Mouse (Mus musculus) Muller cell, postnatal 12 days (primary cell): Measurements from ENCODE around the gene Gm9774.

Source experiments
- DNase-seq: peaks from one replicate; pipeline ENCODE4 v3.0.0-alpha.2; 2015; ENCODE audit errors: inconsistent ontology term

Gene Gm9774

DNA sequence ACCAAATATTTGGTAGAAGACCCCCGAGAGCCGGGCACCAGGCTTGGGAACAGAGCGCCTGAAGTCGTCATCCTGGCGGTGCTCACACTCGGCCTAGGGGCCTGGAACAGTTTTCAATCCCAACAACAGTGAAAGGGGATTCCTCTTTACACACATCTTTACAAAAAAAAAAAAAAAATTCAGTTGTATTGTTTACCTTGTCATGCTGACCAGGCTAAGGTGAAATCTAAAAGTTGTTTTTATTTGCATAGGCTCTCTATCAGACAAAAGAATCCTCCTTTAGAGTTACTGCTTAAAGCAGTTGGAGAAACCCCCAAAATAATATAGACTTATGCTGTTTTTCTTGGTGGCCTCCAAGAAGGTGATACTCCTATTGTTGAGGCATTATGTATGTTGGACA is at the start of gene Gm9774:
Gene Gm9774, minus strand, starts transcription at position 101 of the 400 bp plus-strand sequence.
- DNase-seq = no peak

DNA sequence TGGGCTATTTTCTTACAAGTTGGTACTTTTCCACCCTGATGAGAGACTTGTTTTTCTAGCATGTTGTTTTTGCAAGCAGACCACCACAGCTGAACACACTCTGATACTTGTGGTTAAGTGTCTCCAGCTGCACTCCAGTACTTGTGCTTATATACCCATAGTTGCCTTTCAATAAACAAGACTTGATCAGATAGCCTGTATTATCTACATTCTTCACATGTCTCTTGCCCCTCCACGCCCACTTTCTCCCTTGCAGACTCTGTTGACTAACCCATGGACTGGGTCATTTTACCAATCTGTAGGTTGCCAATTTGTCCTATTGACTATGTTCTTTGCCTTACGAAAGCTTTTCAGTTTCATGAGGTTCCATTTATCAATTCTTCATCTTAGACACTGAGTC is 40.9 kb upstream of the Gm9774 start:
- DNase-seq = no peak

- DNase-seq = peak; percentile 13
Measured at GRCm38 (mm10) chr3:92467424-92467823, 38.2 kb upstream of the Gm9774 start.

DNA sequence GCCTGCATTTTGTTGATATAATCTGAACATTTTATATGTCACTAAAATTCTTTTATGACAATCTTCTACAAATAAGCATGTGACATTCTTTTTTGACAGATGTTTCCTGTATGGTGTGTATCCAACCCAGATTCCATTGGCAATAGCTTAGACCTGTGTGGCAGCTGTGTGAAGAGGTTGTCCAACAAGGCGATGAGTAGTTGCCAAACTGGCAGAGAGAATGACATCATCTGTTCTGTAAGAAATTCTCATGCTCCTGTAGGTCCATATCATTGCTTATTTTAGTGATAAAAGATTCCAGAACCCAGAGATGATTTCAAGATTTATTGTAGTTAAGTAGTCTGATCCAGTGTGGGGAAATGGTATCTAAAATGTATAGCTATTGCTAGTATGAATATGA is 37.4 kb upstream of the Gm9774 start:
- DNase-seq = no peak

- DNase-seq = no peak
Measured at GRCm38 (mm10) chr3:92458620-92459019, 29.4 kb upstream of the Gm9774 start, which contains the start of gene Sprr3. TSS of gene Sprr3 (minus strand) at chr3:92458720.

GRCm38 (mm10) chr3:92455151-92455550 is 25.9 kb upstream of the Gm9774 start:
- DNase-seq = no peak

DNA sequence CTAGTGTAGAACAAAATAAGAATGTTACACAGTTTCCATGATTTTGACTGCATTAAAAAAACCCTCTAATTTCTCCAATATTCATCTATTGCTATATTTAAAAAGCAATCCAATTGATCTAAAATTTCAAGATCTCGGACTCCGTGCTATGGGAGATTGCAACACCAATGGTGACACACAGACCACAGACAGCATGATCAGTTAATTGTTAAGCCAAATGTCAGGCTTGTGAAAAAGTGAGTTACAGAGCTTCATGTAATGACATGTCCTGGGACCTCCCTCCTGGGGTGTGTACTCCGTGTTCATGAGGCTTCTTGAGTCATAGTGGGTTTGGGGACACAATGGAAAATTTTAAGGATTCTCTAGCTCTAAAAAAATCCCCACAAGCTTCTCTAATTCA is 11.0 kb upstream of the Gm9774 start:
- no peak for DNase-seq

DNA sequence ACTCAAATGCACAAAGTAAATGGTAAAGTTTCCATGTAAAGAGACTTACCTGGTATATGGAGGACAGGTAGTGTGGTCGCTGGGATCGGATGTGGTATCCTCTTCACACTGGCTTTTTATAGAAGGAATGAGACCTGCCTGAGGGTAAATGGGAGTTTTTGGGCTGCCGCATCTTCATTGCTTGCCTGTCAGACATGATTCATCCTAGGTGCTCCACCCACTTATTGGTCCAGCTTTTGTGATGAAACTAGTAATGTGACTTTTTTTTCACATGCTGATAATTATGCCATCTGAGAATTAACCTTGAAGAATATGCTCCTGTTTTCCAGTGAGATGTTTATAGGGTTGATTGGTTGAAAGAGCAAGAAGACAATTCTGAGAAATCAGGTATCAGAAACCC is 9.5 kb upstream of the Gm9774 start, which contains the start of gene Sprr1b:
Gene Sprr1b, minus strand, starts transcription at position 101 of the 400 bp plus-strand sequence.
- DNase-seq = no peak

DNA sequence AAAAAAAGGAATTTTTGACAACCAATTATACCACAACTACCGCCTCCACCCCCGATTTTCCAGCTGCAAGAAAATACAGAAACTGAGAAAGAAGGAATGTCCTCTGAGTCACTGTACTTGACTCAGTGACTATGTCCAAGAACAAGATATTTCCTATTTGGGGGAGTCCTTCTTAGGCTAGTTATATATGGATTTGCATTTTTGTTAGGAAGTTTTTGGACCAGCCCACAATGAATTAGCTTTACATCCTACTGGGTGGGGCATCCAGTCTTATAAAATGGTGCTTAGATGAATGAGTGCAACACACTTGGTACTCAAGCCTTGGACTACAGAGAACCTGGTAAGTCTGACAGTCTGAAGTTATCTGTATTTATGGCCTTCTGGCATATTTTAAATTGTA is 3.1 kb upstream of the Gm9774 start, which contains the start of gene Sprr2k:
Gene Sprr2k, plus strand, starts transcription at position 301 of the 400 bp plus-strand sequence.
- no peak for DNase-seq

DNA sequence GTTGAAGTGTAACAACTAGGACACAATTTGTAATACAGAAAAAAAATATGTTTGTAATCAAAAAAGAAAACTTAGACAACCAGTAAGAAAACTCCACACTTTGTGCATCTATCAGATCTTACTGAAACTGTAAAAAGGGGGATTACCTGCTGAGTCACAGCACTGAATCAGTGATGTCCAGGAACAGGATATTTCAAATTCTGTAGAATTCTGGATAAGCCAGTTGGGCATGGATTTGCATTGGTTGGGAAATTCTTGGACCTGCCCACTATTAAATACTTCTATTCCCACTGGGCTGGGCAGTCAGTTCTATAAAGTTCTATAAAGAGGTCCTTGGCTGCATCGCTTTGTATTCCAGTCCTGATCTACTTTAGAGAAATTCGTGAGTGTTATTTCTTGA is 11.4 kb downstream of the Gm9774 start, which contains the start of gene Sprr2j-ps:
Gene Sprr2j-ps, plus strand, starts transcription at position 301 of the 400 bp plus-strand sequence.
- DNase-seq = no peak

GRCm38 (mm10) chr3:92407691-92408090 is 21.5 kb downstream of the Gm9774 start, which contains the start of gene Sprr2i:
TSS of gene Sprr2i (plus strand) at chr3:92407991.
- no peak for DNase-seq

- peak; percentile 5 for DNase-seq
Measured at GRCm38 (mm10) chr3:92394301-92394700, 34.9 kb downstream of the Gm9774 start.

- DNase-seq = no peak
Measured at GRCm38 (mm10) chr3:92385385-92385784, 43.8 kb downstream of the Gm9774 start, which contains the start of gene Sprr2h. TSS of gene Sprr2h (plus strand) at chr3:92385685.
